Mouse (Mus musculus): Measurements from ENCODE around the gene Ttf2. TPM values are rescaled to one million over a fixed set of nuclear protein-coding genes. Genes with fewer than 3 reads are reported as not detected.
A peak's percentile ranks its signal among the peaks of the same experiment; 100 is the strongest.

Gene Ttf2
- polyA plus RNA-seq, 1 experiment from 2014 or later, result 3.3 TPM

GRCm38 (mm10) chr3:100892383-100893335 is 76.8 kb downstream of the Ttf2 start:
- no peak overlapping the region for H3K9ac ChIP-seq (replicated peaks)
- no peak for TF ChIP-seq EP300 (IDR thresholded peaks at IDR 0.05; ENCODE audit: low read depth)
- no peak for TF ChIP-seq CTCF (IDR thresholded peaks at IDR 0.05; ENCODE audit: low read depth)
- H3K4me2 ChIP-seq (ENCODE audit: low read depth, low read length), result no peak overlapping the region
- H3K36me3 ChIP-seq (replicated peaks; ENCODE audit: insufficient read depth, low read length), result no peaks in the 10 kb centered on the region
- H3K4me3 ChIP-seq (ENCODE audit: low read depth, low read length), result no peak overlapping the region
- no peaks in the 10 kb centered on the region for H3K27me3 ChIP-seq (ENCODE audit: insufficient read depth, low read length)
- ATAC-seq (peak; percentile 63; the same call in 1 of the 2 replicates), DNase-seq (no peak)
- 56% methylated on average over 11 of the region's 11 CpGs for WGBS (ENCODE audit: insufficient replicate concordance)
- no peaks in the 10 kb centered on the region for H3K9me3 ChIP-seq (ENCODE audit: low read length)
- H3K27ac ChIP-seq (ENCODE audit: low read depth), result no peak overlapping the region
- H3K4me1 ChIP-seq (ENCODE audit: insufficient read depth), result no peaks in the 10 kb centered on the region; the same call in 1 of the 2 replicates

- no peak overlapping the region for H3K4me3 ChIP-seq (ENCODE audit: low read depth, low read length)
- 78% methylated on average over 3 of the region's 3 CpGs for WGBS (ENCODE audit: insufficient replicate concordance)
- H3K27ac ChIP-seq (ENCODE audit: low read depth), result no peak overlapping the region
- DNase-seq (no peak), ATAC-seq (no peak)
- no peaks in the 10 kb centered on the region; the same call in 1 of the 2 replicates for H3K4me1 ChIP-seq (ENCODE audit: insufficient read depth)
- H3K27me3 ChIP-seq (ENCODE audit: insufficient read depth, low read length), result no peaks in the 10 kb centered on the region
- no peaks in the 10 kb centered on the region for H3K9me3 ChIP-seq (ENCODE audit: low read length)
- no peak overlapping the region for H3K4me2 ChIP-seq (ENCODE audit: low read depth, low read length)
- no peaks in the 10 kb centered on the region for H3K36me3 ChIP-seq (replicated peaks; ENCODE audit: insufficient read depth, low read length)
- no peak overlapping the region for H3K9ac ChIP-seq (replicated peaks)
- TF ChIP-seq EP300 (IDR thresholded peaks at IDR 0.05; ENCODE audit: low read depth) (no peak), CTCF (IDR thresholded peaks at IDR 0.05; ENCODE audit: low read depth) (no peak)
These were observed 79.1 kb downstream of the Ttf2 start for GRCm38 (mm10) chr3:100890406-100890805.

GRCm38 (mm10) chr3:100889234-100889633 is 80.2 kb downstream of the Ttf2 start:
- Histone ChIP-seq H3K9me3 (ENCODE audit: low read length) (no peaks in the 10 kb centered on the region), H3K9ac (replicated peaks) (no peak overlapping the region), H3K4me3 (ENCODE audit: low read depth, low read length) (no peak overlapping the region), H3K27me3 (ENCODE audit: insufficient read depth, low read length) (no peaks in the 10 kb centered on the region), H3K27ac (ENCODE audit: low read depth) (no peak overlapping the region), H3K4me2 (ENCODE audit: low read depth, low read length) (no peak overlapping the region), H3K36me3 (replicated peaks; ENCODE audit: insufficient read depth, low read length) (no peaks in the 10 kb centered on the region), H3K4me1 (ENCODE audit: insufficient read depth) (no peaks in the 10 kb centered on the region; the same call in 1 of the 2 replicates)
- ATAC-seq, result no peak
- no peak for TF ChIP-seq CTCF (IDR thresholded peaks at IDR 0.05; ENCODE audit: low read depth)
- TF ChIP-seq EP300 (IDR thresholded peaks at IDR 0.05; ENCODE audit: low read depth), result no peak
- DNase-seq, result no peak
- WGBS (ENCODE audit: insufficient replicate concordance), result 90% methylated on average over 1 of the region's 1 CpGs

Other genes with a start within 250 kb of the Ttf2 start
- gene Vtcn1, start 144.2 kb downstream of the Ttf2 start, polyA plus RNA-seq (2015; fragmentation: Nextera tagmentation; extraction: Ambion mirVana), result 0.05 TPM in 2 replicates
- gene Trim45, start 47.5 kb downstream of the Ttf2 start, polyA plus RNA-seq (2015; fragmentation: Nextera tagmentation; extraction: Ambion mirVana), result 0.59 and 0.67 TPM in 2 replicates
- 0.09 and 0.12 TPM in 2 replicates for gene Cd101, start 59.9 kb upstream of the Ttf2 start, polyA plus RNA-seq (2015; fragmentation: Nextera tagmentation; extraction: Ambion mirVana)
- gene Ptgfrn, start 140.6 kb upstream of the Ttf2 start, polyA plus RNA-seq (2015; fragmentation: Nextera tagmentation; extraction: Ambion mirVana), result 0.26 and 0.35 TPM in 2 replicates

All from liver, postnatal 0 days (tissue).